Mouse (Mus musculus) spleen, adult 18-20 months (tissue): ENCODE results near the gene Olfr768.
"Not testable (repeated sequence)": the region's sequence is repeated elsewhere in the genome, so short reads cannot be mapped to it uniquely, and the experiment has no call there.

Experiments
- DNase-seq, 2 experiments: peaks; one replicate each; pipeline ENCODE4 v3.0.0; 2022; ENCODE audit warnings: mixed read lengths in 2 of 2

Gene Olfr768

GRCm38 (mm10) chr10:129099275-129099674 is at the start of gene Olfr768:
Gene Olfr768, minus strand, starts transcription at chr10:129099375.
- DNase-seq = no peak

- DNase-seq = no peak
Observed at GRCm38 (mm10) chr10:129138898-129139297, 39.7 kb upstream of the Olfr768 start, which contains the start of gene Olfr770. Gene Olfr770, minus strand, starts transcription at chr10:129138998.

GRCm38 (mm10) chr10:129117761-129118160 is 18.6 kb upstream of the Olfr768 start, which contains the start of gene Olfr769:
Gene Olfr769, minus strand, starts transcription at chr10:129117861.
- no peak for DNase-seq

GRCm38 (mm10) chr10:129115146-129115545 is 16.0 kb upstream of the Olfr768 start:
- no peak for DNase-seq

- no peak for DNase-seq
Observed at GRCm38 (mm10) chr10:129101231-129101630, 2.1 kb upstream of the Olfr768 start.

GRCm38 (mm10) chr10:129082810-129083209 is 16.4 kb downstream of the Olfr768 start, which contains the start of gene Olfr767:
Gene Olfr767, minus strand, starts transcription at chr10:129082910.
- not testable (repeated sequence) for DNase-seq

GRCm38 (mm10) chr10:129068877-129069276 is 30.3 kb downstream of the Olfr768 start, which contains the start of gene Olfr766-ps1:
Gene Olfr766-ps1, minus strand, starts transcription at chr10:129068977.
- DNase-seq = no peak

GRCm38 (mm10) chr10:129049898-129050297 is 49.3 kb downstream of the Olfr768 start, which contains the start of gene Olfr765:
Gene Olfr765, minus strand, starts transcription at chr10:129049998.
- DNase-seq = not testable (repeated sequence)
